Mouse (Mus musculus) embryo, embryonic 9.5 days (tissue): ENCODE results near the gene Vps4a.

Experiments
- DNase-seq: peaks from one replicate; pipeline ENCODE4 v3.0.0-alpha.2; 2017; ENCODE audit errors: extremely low spot score

Vps4a gene

GRCm38 (mm10) chr8:107048061-107048941, 17.3 kb downstream of the Vps4a start, which contains the start of gene Pdf:
Gene Pdf, minus strand, starts transcription at chr8:107048614.
- peak; percentile 78 for DNase-seq

- no peak for DNase-seq
Measured at GRCm38 (mm10) chr8:107049480-107049879, 18.5 kb downstream of the Vps4a start.

GRCm38 (mm10) chr8:107052046-107052445, 21.0 kb downstream of the Vps4a start:
- no peak for DNase-seq

GRCm38 (mm10) chr8:107056076-107056972, 25.3 kb downstream of the Vps4a start, which contains the start of the genes Cog8 and Nip7:
Gene Cog8, minus strand, starts transcription at chr8:107056689.
Gene Nip7, plus strand, starts transcription at chr8:107056877.
- peak; percentile 95 for DNase-seq

GRCm38 (mm10) chr8:107056973-107057369, 25.9 kb downstream of the Vps4a start:
- no peak for DNase-seq

GRCm38 (mm10) chr8:107062613-107063012, 31.6 kb downstream of the Vps4a start:
- no peak for DNase-seq

- DNase-seq, result no peak
Measured at GRCm38 (mm10) chr8:107065511-107066496, 34.8 kb downstream of the Vps4a start, which contains the start of gene Tmed6. Gene Tmed6, minus strand, starts transcription at chr8:107065644.

- no peak for DNase-seq
Measured at GRCm38 (mm10) chr8:107073706-107074105, 42.7 kb downstream of the Vps4a start.

GRCm38 (mm10) chr8:107074128-107074527, 43.1 kb downstream of the Vps4a start:
- DNase-seq, result no peak

GRCm38 (mm10) chr8:107076239-107076888, 45.3 kb downstream of the Vps4a start:
- no peak for DNase-seq

GRCm38 (mm10) chr8:107085358-107085757, 54.3 kb downstream of the Vps4a start:
- DNase-seq, result no peak

- no peak for DNase-seq
Measured at GRCm38 (mm10) chr8:107086018-107086417, 55.0 kb downstream of the Vps4a start.

- no peak for DNase-seq
Measured at GRCm38 (mm10) chr8:107088526-107089063, 57.6 kb downstream of the Vps4a start.

- DNase-seq, result no peak
Measured at GRCm38 (mm10) chr8:107090531-107090930, 59.5 kb downstream of the Vps4a start.
